Mouse (Mus musculus) embryonic fibroblast, embryonic 13.5 days (primary cell): Measurements from ENCODE around the gene Opalin. TPM values are rescaled to one million over a fixed set of nuclear protein-coding genes. Genes with fewer than 3 reads are reported as not detected.

Experiments
- H3K27ac ChIP-seq: 2 replicates; pipeline ENCODE4 v1.5.1; 2012; ENCODE audit warnings: low read length, control low read depth, inconsistent platforms; ENCODE audit not compliant: insufficient read depth
- H3K4me1 ChIP-seq: 2 replicates; pipeline ENCODE4 v1.6.1; 2011; ENCODE audit warnings: low read length; ENCODE audit not compliant: control insufficient read depth, insufficient read depth
- H3K4me3 ChIP-seq: 2 replicates; pipeline ENCODE4 v1.5.1; 2011; ENCODE audit warnings: mild to moderate bottlenecking, control low read depth, low read length; ENCODE audit not compliant: insufficient read depth
- CTCF ChIP-seq: IDR thresholded peaks from 2 replicates; pipeline ENCODE4 v1.5.1; 2011; ENCODE audit warnings: mild to moderate bottlenecking, control low read depth, low read length, moderate library complexity, borderline replicate concordance; ENCODE audit not compliant: insufficient read depth
- POLR2A ChIP-seq: IDR thresholded peaks from 2 replicates; pipeline ENCODE4 v1.6.1; 2011; ENCODE audit warnings: low read depth, mild to moderate bottlenecking, control low read depth, low read length, moderate library complexity
- polyA plus RNA-seq: library from polyadenylated mRNA; stranded (reverse); fragments of >200 nt; gene quantifications from 2 replicates; pipeline ENCODE4 v1.2.4, GENCODE M21; 2011; ENCODE audit warnings: low read depth; ENCODE audit not compliant: missing spikeins, insufficient read length

The Opalin gene
- polyA plus RNA-seq, result not detected in 2 replicates

GRCm38 (mm10) chr19:41076906-41077305 lies at the start of gene Opalin:
Gene Opalin, minus strand, starts transcription at chr19:41077113.
- H3K27ac ChIP-seq, result no peak within 1 kb of the TSS
- H3K4me1 ChIP-seq, result no peaks in the 10 kb centered on the region
- no peak within 1 kb of the TSS for H3K4me3 ChIP-seq
- no peak for TF ChIP-seq CTCF
- TF ChIP-seq POLR2A, result no peak

DNA sequence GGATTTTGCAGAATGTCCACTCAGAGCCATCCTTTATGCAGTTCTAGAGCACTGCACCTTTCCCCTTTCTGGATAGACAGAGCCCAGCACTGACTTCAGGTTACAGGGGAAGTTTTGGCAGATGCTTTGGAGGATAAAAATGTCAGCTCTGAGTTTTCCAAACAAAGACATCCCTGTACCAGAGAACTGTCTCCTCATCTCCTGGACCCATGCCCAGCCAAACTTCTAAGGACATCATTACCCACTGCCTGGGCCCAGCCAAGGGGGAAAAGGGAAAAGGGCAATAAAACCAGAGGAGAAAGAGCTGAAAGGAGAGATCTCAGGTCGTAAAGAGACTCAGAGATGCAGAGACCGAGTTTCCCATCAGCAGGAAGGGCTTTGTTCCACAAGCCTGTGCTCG lies 46.1 kb upstream of the Opalin start:
- Histone ChIP-seq H3K27ac (no peak overlapping the region), H3K4me1 (no peaks in the 10 kb centered on the region), H3K4me3 (no peak overlapping the region)
- no peak for TF ChIP-seq CTCF
- no peak for TF ChIP-seq POLR2A

DNA sequence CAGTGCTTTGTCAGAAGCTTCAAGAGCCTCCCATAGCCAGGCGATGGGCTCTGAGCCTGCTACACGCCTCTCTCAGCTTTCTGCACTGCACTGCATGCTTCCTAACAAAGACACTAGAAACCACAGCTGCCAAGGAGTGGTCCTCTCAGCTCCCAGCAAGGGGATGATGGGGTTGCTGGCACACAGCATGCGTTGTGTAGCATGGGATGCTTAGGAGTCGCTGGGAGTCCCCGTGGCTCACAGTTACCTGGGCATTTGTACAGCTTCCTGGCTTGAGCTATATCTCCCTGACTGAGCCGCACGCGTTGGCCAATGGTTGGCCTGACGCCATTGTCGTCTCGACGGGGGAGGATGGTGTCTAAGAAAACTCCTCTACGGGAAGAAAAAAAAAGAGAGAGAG lies 43.0 kb upstream of the Opalin start:
- Histone ChIP-seq H3K4me3 (no peak overlapping the region), H3K4me1 (no peaks in the 10 kb centered on the region), H3K27ac (no peak overlapping the region)
- TF ChIP-seq CTCF (no peak), POLR2A (no peak)

DNA sequence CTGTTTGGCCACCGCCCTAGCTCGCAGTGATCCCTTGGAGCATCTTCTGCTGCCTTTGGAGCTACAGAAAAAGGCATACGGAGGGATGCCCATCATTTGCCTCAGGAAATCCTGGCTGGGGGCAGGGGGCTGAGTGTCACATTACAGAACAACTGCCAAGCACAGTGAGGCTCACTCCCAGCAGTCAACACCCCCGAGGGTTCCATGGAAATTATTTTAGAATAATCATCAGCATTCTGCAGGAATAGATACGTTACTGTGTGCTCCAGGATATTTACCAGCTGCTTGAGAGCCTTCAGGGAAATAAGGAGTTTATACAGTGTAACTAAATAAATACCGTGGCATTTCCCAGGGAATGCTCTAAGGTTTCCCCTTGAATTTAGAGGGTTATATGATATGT lies 41.4 kb upstream of the Opalin start:
- H3K4me1 ChIP-seq, result no peaks in the 10 kb centered on the region
- no peak overlapping the region for H3K27ac ChIP-seq
- no peak for TF ChIP-seq POLR2A
- no peak overlapping the region for H3K4me3 ChIP-seq

DNA sequence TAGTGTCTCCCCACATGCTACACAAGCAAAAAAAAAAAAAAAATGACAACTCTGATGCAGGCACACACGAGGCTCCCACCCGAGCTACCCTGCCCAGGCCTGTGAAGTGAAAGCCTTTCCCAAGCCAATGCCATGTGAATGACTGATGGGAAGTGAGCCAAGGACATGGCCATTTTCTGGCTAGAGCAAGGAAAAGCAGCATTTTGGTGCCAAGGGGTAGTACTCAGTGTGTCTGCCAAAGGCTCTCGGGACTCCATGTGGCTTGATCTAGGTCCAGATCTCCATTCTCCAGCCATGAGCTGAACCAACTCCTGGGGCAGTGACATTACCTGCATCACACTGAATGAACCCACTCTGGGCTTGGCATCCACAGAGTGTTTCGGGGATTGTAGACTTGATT lies 40.4 kb upstream of the Opalin start:
- Histone ChIP-seq H3K4me1 (no peaks in the 10 kb centered on the region), H3K4me3 (no peak overlapping the region), H3K27ac (no peak overlapping the region)
- TF ChIP-seq POLR2A, result no peak
- no peak for TF ChIP-seq CTCF

GRCm38 (mm10) chr19:41114611-41115010 lies 37.7 kb upstream of the Opalin start:
- TF ChIP-seq CTCF (no peak), POLR2A (no peak)
- Histone ChIP-seq H3K4me3 (no peak overlapping the region), H3K4me1 (no peaks in the 10 kb centered on the region), H3K27ac (no peak overlapping the region)

DNA sequence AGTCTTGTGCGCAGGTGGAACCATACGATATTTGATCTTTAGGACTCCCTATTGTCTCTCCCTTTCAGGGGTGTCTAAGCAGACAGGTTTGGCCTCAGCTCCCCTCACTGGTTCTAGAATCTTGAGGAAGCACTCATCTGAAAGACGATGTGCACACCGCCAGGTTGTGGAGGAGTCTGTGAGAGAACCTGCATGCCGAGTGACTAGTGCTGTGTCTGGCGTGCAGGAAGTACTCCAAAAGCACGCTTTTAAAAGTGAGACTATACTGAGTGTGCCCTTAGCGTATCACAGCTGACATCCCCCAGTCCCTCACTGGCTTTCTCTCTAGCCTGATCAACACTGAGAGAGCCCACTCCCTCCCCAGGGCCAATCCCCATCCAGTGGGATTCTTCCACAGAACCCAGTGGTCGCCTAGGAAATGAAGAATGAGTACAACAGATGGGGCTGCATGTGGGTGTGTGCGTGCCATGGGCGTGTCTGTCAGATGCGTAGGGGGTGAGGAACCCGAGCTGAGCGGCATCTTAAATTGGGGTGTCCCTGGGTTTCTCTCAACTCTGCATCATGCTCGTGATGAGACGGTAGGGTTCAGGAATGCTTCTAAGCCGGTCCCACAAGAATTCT lies 37.1 kb upstream of the Opalin start:
- Histone ChIP-seq H3K27ac (no peak overlapping the region), H3K4me1 (no peaks in the 10 kb centered on the region), H3K4me3 (no peak overlapping the region)
- no peak for TF ChIP-seq CTCF

GRCm38 (mm10) chr19:41112609-41113008 lies 35.7 kb upstream of the Opalin start:
- TF ChIP-seq CTCF, result no peak
- no peak for TF ChIP-seq POLR2A
- Histone ChIP-seq H3K4me3 (no peak overlapping the region), H3K27ac (no peak overlapping the region), H3K4me1 (no peaks in the 10 kb centered on the region)

DNA sequence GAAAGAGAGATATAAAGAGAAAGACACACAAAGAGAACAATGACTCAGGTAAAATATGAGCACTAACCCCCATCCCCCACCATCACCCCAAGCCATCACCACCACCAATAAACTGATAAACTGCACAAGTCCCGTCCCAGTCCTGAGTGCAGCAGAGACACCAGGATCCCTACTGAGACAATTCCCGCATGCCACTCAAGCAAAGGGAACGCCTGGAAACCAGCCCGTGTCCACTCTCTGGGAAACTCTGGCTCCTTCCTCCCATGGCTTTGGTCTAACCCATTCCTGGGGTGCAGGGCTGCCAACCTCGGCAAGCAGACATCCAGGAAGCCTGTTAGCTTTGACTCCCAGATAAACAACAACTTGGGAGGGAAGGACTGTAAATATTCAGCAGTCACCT lies 33.1 kb upstream of the Opalin start:
- no peak overlapping the region for H3K27ac ChIP-seq
- H3K4me3 ChIP-seq, result no peak overlapping the region
- TF ChIP-seq POLR2A, result no peak
- TF ChIP-seq CTCF, result no peak
- no peaks in the 10 kb centered on the region for H3K4me1 ChIP-seq

GRCm38 (mm10) chr19:41109496-41109895 lies 32.6 kb upstream of the Opalin start:
- Histone ChIP-seq H3K27ac (no peak overlapping the region), H3K4me3 (no peak overlapping the region), H3K4me1 (no peaks in the 10 kb centered on the region)
- TF ChIP-seq CTCF (no peak), POLR2A (no peak)

GRCm38 (mm10) chr19:41108666-41109065 lies 31.8 kb upstream of the Opalin start:
- Histone ChIP-seq H3K4me3 (no peak overlapping the region), H3K27ac (no peak overlapping the region), H3K4me1 (no peaks in the 10 kb centered on the region)
- TF ChIP-seq POLR2A (no peak), CTCF (no peak)
